Mouse (Mus musculus) T-helper 2 cell (primary cell): ENCODE data around the gene Crlf1.

Source experiments
- in situ Hi-C: fragments of 300-600 bp; cut with MboI, MseI; formaldehyde crosslinking; loops from one replicate; pipeline ENCODE4 v1.15.1; 2025; ENCODE audit warnings: high pct_unique_total_duplicates

The Crlf1 gene

GRCm38 (mm10) chr8:70495001-70495770, 2.2 kb downstream of the Crlf1 start:
- in situ Hi-C loops: no loop called here

- in situ Hi-C loops: no loop called here
Measured at GRCm38 (mm10) chr8:70495771-70496062, 2.8 kb downstream of the Crlf1 start.

- in situ Hi-C loops: loop anchor here (5.0 to 25.0 kb wide), 2 partner anchors 88 to 1162 kb away; partner anchors contain the start of gene Unc13a
Measured at GRCm38 (mm10) chr8:70500386-70501301, 7.7 kb downstream of the Crlf1 start.

GRCm38 (mm10) chr8:70501820-70502529, 9.0 kb downstream of the Crlf1 start:
- in situ Hi-C loops: loop anchor here (5.0 to 25.0 kb wide), 2 partner anchors 90 to 1160 kb away; partner anchors contain the start of gene Unc13a

- in situ Hi-C loops: loop anchor here (5.0 to 25.0 kb wide), 2 partner anchors 90 to 1160 kb away; partner anchors contain the start of gene Unc13a
Measured at GRCm38 (mm10) chr8:70502540-70502939, 9.6 kb downstream of the Crlf1 start.

- in situ Hi-C loops: loop anchor here (5.0 to 25.0 kb wide), 2 partner anchors 91 to 1159 kb away; partner anchors contain the start of gene Unc13a
Measured at GRCm38 (mm10) chr8:70503062-70503750, 10.2 kb downstream of the Crlf1 start.

GRCm38 (mm10) chr8:70504291-70504716, 11.3 kb downstream of the Crlf1 start:
- in situ Hi-C loops: loop anchor here (5.0 to 25.0 kb wide), 2 partner anchors 92 to 1158 kb away; partner anchors contain the start of gene Unc13a

GRCm38 (mm10) chr8:70504851-70505250, 11.9 kb downstream of the Crlf1 start:
- in situ Hi-C loops: loop anchor here (5.0 to 25.0 kb wide), 2 partner anchors 93 to 1157 kb away; partner anchors contain the start of gene Unc13a

GRCm38 (mm10) chr8:70505698-70506327, 12.9 kb downstream of the Crlf1 start:
- in situ Hi-C loops: loop anchor here (25.0 kb wide), 1 partner anchor 1156 kb away; the partner anchor contains the start of gene Unc13a

GRCm38 (mm10) chr8:70506328-70507026, 13.5 kb downstream of the Crlf1 start, which contains the start of gene Rex1bd:
TSS of gene Rex1bd (minus strand) at chr8:70506752.
- in situ Hi-C loops: loop anchor here (25.0 kb wide), 1 partner anchor 1156 kb away; the partner anchor contains the start of gene Unc13a

GRCm38 (mm10) chr8:70507027-70507393, 14.1 kb downstream of the Crlf1 start:
- in situ Hi-C loops: loop anchor here (25.0 kb wide), 1 partner anchor 1155 kb away; the partner anchor contains the start of gene Unc13a

- in situ Hi-C loops: loop anchor here (25.0 kb wide), 1 partner anchor 1153 kb away; the partner anchor contains the start of gene Unc13a
Measured at GRCm38 (mm10) chr8:70509281-70509952, 16.5 kb downstream of the Crlf1 start.

GRCm38 (mm10) chr8:70510228-70510915, 17.4 kb downstream of the Crlf1 start, which contains the start of gene Uba52:
TSS of gene Uba52 (minus strand) at chr8:70510801.
- in situ Hi-C loops: loop anchor here (25.0 kb wide), 1 partner anchor 1152 kb away; the partner anchor contains the start of gene Unc13a

GRCm38 (mm10) chr8:70511174-70511573, 18.2 kb downstream of the Crlf1 start:
- in situ Hi-C loops: loop anchor here (25.0 kb wide), 1 partner anchor 1151 kb away; the partner anchor contains the start of gene Unc13a

GRCm38 (mm10) chr8:70511770-70512169, 18.8 kb downstream of the Crlf1 start:
- in situ Hi-C loops: loop anchor here (25.0 kb wide), 1 partner anchor 1151 kb away; the partner anchor contains the start of gene Unc13a

- in situ Hi-C loops: loop anchor here (25.0 kb wide), 1 partner anchor 1150 kb away; the partner anchor contains the start of gene Unc13a
Measured at GRCm38 (mm10) chr8:70512253-70512903, 19.4 kb downstream of the Crlf1 start.

- in situ Hi-C loops: loop anchor here (25.0 kb wide), 1 partner anchor 1149 kb away; the partner anchor contains the start of gene Unc13a
Measured at GRCm38 (mm10) chr8:70513441-70513840, 20.5 kb downstream of the Crlf1 start.
